Mouse (Mus musculus): ENCODE results near the gene Timm29. TPM values are rescaled to one million over a fixed set of nuclear protein-coding genes. Genes with fewer than 3 reads are reported as not detected.
A peak's percentile ranks its signal among the peaks of the same experiment; 100 is the strongest.

The Timm29 gene
- 18.4 and 18.9 TPM in 2 replicates for polyA plus RNA-seq (2015; fragmentation: Nextera tagmentation; extraction: Ambion mirVana)

DNA sequence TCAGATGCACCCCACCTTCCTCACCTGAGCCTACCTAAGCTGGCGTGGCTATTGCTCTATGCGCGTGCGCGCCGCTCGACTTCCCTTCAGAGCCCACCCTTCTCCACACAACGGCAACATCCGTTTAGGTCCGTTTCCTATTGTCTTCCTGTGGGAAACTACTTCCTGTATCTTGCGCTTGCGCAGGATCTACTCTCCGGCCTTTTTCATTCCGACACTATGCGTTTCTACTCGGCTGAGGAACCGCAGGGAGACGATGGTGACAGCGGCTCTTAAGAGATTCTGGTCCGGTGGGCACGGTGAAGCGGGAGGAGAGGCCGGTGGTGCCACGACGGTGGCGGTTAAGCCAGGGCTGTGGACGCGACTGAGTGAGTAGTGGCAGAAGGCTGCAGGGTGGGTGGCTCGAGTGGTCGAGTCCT, at the start of gene Timm29, which contains the start of gene Yipf2:
Gene Timm29, plus strand, starts transcription at position 20 of the 419 bp plus-strand sequence.
Gene Yipf2, minus strand, starts transcription at position 126 of the 419 bp plus-strand sequence.
- Histone ChIP-seq H3K9ac (peak within 1 kb of the TSS; percentile 85), H3K4me1 (replicated peaks) (peaks cover 38% of the 10 kb centered on the region), H3K27me3 (no peaks in the 10 kb centered on the region), H3K9me3 (replicated peaks) (no peaks in the 10 kb centered on the region), H3K4me2 (peak within 1 kb of the TSS; percentile 98), H3K27ac (replicated peaks) (peak within 1 kb of the TSS; percentile 87), H3K36me3 (replicated peaks) (peaks cover 44% of the 10 kb centered on the region), H3K4me3 (replicated peaks) (peak within 1 kb of the TSS; percentile 84)
- peak; percentile 86 for ATAC-seq (ENCODE audit: insufficient read depth)
- under 1% methylated on average over 30 of the region's 30 CpGs for WGBS (ENCODE audit: insufficient replicate concordance)

DNA sequence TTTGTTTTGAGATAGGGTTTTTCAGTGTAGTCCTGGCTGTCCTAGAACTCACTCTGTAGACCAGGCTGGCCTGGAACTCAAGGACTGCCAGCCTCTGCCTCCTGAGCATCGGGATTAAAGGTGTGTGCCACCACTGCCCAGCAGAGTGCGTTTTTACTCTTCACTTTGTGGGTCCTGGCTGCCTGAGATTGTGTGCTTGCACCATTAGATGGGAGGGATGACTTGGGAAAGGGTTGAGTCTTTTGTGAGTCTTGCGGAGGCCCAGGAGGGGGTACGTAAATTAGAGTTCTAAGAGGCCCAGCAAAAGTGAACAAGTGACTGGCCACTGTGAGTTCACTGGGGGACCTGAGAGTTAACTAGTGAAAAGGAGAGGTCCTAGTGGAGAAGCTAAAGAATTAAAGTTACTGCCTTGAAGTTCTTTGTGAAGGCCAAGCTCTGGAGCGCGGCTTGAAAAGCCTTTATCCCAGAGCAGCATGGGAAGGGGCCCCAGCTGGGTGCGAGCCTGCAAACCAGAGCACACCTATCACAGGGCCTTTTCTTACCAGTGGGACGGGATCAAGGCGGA, 47.1 kb upstream of the Timm29 start:
- H3K4me3 ChIP-seq (replicated peaks) = peak overlapping the region; percentile 78
- no peaks in the 10 kb centered on the region for H3K27me3 ChIP-seq
- WGBS (ENCODE audit: insufficient replicate concordance) = 16% methylated on average over 9 of the region's 9 CpGs
- H3K9me3 ChIP-seq (replicated peaks) = no peaks in the 10 kb centered on the region
- peak overlapping the region; percentile 95 for H3K4me2 ChIP-seq
- peaks cover 42% of the 10 kb centered on the region for H3K4me1 ChIP-seq (replicated peaks)
- peak overlapping the region; percentile 95 for H3K27ac ChIP-seq (replicated peaks)
- peaks cover 9% of the 10 kb centered on the region for H3K36me3 ChIP-seq (replicated peaks)
- H3K9ac ChIP-seq = peak overlapping the region; percentile 69; the same call in 1 of the 2 replicates
- peak; percentile 53 for ATAC-seq (ENCODE audit: insufficient read depth)

DNA sequence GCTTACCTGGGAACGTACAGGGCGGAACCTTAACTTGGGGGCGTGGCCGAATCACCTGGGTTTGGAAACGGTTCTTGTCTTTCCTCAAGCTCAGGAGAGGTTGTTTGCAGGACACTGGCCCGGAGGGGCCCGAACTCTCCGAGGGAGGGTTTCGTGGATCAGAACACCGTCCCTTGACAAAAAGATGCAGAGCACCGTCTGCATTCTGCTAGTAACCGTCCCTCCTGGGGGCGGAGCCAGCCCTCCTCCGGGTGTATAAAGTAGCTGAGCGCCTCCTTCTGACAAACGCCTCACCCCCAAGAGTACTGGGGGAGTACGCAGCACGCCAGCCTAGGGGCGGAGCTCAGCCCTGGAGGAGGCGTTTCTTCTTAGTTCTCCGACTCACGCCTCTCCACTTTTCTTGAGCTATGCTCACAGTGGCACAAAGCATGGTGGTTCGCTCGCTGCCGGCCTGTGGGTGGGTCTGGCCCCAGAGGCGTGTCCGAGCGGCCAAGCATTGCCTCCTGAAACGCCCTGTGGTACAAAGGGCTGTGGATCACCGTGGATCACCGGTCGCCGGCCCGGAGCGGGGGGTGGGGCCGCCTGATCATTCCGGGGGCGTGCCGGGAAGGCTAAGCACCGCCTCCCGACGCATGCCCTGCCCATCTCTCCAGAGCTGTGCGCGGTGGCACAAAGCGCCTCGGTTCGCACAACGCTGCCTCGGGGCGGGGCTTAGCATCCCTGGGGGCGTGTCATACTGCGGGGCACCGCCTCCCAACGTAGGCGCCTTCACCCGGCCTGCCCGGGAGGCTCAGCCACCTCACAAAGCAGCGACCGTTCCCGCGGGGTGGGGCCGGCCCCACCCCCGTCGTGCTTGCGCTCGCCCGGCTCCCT, 46.4 kb upstream of the Timm29 start:
- no peaks in the 10 kb centered on the region for H3K9me3 ChIP-seq (replicated peaks)
- H3K27ac ChIP-seq (replicated peaks) = peak overlapping the region; percentile 95
- WGBS (ENCODE audit: insufficient replicate concordance) = under 1% methylated on average over 65 of the region's 67 CpGs
- H3K4me1 ChIP-seq (replicated peaks) = peaks cover 45% of the 10 kb centered on the region
- H3K4me3 ChIP-seq (replicated peaks) = peak overlapping the region; percentile 78
- H3K9ac ChIP-seq = peak overlapping the region; percentile 69
- peak overlapping the region; percentile 95 for H3K4me2 ChIP-seq
- peaks cover 14% of the 10 kb centered on the region for H3K36me3 ChIP-seq (replicated peaks)
- no peaks in the 10 kb centered on the region for H3K27me3 ChIP-seq
- peak; percentile 86 for ATAC-seq (ENCODE audit: insufficient read depth)

DNA sequence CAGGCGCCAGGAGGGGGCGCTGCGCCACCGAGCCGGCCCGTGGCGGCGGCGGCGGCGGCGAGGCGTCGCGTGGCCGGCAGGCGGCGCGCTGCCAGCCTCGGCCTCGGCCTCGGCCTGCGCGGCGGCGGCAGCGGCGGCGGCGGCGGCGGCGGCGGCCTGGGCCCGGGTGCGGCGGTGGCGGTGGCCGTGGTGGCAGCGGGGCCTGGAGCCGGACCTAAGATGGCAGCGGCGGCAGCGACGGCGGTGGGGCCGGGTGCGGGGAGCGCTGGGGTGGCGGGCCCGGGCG, 45.8 kb upstream of the Timm29 start, which contains the start of gene Carm1:
Gene Carm1, plus strand, starts transcription at position 106 of the 286 bp plus-strand sequence.
- Histone ChIP-seq H3K36me3 (replicated peaks) (peaks cover 15% of the 10 kb centered on the region), H3K4me2 (peak within 1 kb of the TSS; percentile 95), H3K9me3 (replicated peaks) (no peaks in the 10 kb centered on the region), H3K4me1 (replicated peaks) (peaks cover 45% of the 10 kb centered on the region), H3K27me3 (no peaks in the 10 kb centered on the region), H3K4me3 (replicated peaks) (peak within 1 kb of the TSS; percentile 78), H3K9ac (peak within 1 kb of the TSS; percentile 93), H3K27ac (replicated peaks) (peak within 1 kb of the TSS; percentile 95)
- 0% methylated on average over 27 of the region's 52 CpGs for WGBS (ENCODE audit: insufficient replicate concordance)
- ATAC-seq (ENCODE audit: insufficient read depth) = no peak

DNA sequence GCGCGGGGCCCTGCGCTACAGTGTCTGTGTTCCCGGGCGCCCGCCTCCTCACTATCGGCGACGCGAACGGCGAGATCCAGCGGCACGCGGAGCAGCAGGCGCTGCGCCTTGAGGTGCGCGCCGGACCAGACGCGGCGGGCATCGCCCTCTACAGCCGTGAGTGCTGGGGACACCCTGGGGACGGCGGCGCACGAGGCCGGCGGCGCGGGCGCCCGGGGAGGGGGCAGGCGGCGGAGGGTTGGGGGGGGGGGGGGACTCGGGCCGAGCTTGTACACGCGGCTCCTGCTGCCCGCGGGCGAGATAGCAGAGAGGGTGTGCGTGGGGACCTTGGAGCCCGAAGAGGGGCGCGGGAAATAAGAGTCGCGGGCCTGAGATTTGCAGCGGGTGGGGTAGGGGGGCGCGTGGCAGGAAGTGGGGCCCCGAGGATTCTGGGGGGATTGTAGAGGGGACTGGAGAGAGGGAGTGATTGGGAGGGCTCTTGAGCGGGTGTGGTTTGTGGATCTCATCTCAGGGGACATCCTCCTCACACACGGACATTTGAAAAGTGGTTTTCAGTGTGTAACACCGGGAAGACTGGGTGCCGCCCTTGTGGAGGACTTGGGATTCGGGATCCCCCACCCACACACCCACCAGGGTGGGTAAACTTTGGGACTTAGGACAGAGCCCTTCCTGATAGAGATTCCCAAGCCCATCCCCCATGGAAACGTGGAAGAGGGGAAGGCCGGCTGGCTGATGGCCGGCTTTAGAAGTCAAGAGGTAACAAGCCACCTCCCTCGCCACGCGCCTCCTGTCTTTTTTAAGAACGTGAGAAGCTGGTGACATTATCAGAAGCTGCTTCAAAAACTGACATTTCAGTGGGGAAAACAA, 45.2 kb upstream of the Timm29 start:
- peak; percentile 26 for ATAC-seq (ENCODE audit: insufficient read depth)
- no peaks in the 10 kb centered on the region for H3K27me3 ChIP-seq
- peaks cover 45% of the 10 kb centered on the region for H3K4me1 ChIP-seq (replicated peaks)

DNA sequence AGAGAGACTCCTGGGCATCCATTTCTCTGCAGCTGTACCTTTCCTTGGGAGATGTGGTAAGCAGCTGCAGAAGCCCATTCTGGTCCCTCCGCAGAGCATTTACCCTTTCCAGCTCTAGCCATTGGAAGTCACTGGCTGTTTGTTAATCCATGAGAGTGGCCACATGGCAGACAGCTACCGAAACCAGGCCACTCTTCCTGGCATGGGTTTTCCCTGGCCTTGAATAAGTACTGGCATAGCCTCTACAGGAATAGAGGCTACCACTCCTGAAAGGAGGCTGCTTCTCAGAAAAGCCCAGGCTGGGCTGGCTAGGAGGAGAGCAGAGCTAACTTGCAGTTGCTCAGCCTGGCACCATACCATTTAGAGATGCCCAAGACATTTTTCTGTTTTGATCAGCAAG, 41.5 kb upstream of the Timm29 start:
- H3K4me3 ChIP-seq (replicated peaks) = no peak overlapping the region
- ATAC-seq (ENCODE audit: insufficient read depth) = no peak
- peaks cover 57% of the 10 kb centered on the region for H3K4me1 ChIP-seq (replicated peaks)
- no peak overlapping the region for H3K9ac ChIP-seq
- H3K4me2 ChIP-seq = no peak overlapping the region
- H3K36me3 ChIP-seq (replicated peaks) = peaks cover 33% of the 10 kb centered on the region
- H3K27me3 ChIP-seq = no peaks in the 10 kb centered on the region
- 0 out of 2 replicates have a peak overlapping the region, but pooled peaks have one; percentile 1 for H3K27ac ChIP-seq (replicated peaks)
- no peaks in the 10 kb centered on the region for H3K9me3 ChIP-seq (replicated peaks)
- 88% methylated on average over 2 of the region's 2 CpGs for WGBS (ENCODE audit: insufficient replicate concordance)

More for the DNA sequence above, 45.2 kb upstream of the Timm29 start:
- Histone ChIP-seq H3K27ac (replicated peaks) (peak overlapping the region; percentile 95), H3K9me3 (replicated peaks) (no peaks in the 10 kb centered on the region), H3K9ac (peak overlapping the region; percentile 93), H3K4me2 (peak overlapping the region; percentile 95), H3K4me3 (replicated peaks) (peak overlapping the region; percentile 78), H3K36me3 (replicated peaks) (peaks cover 19% of the 10 kb centered on the region)
- WGBS (ENCODE audit: insufficient replicate concordance) = under 1% methylated on average over 64 of the region's 66 CpGs

DNA sequence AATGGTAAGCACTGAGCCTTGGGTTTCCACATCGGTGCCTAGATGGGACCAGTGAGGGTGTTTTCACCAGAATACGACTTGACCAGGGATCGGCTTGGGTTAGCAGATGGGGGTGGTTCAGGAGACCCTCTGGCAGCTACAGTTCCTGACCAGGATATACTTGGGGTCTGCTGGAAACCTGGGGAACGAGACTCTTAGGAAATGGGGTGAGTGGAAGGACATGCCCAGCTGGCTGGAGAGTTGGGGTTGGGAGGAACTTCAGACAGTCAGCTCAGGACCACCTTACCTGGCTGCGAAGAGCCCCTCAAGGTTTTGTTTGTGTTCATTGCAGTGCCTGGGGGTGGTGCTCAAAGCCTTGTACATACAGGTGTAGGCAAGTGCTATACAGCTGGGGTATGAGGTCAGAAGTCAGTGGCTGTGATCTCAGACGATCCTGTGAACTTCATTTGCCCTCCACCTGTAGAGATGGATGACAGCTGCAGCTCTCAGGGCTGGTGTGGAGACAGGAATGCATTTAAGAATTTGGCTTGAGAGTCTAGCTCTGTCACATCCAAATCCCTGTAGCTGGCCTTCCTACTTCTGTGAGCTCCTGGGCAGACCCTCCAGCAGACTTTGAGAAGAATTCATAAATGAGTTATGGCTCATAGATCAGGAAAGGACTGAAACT, 38.8 kb upstream of the Timm29 start:
- Histone ChIP-seq H3K4me1 (replicated peaks) (peaks cover 69% of the 10 kb centered on the region), H3K4me3 (replicated peaks) (no peak overlapping the region), H3K9ac (no peak overlapping the region), H3K9me3 (replicated peaks) (no peaks in the 10 kb centered on the region), H3K27ac (replicated peaks) (peak overlapping the region; percentile 83), H3K36me3 (replicated peaks) (peaks cover 33% of the 10 kb centered on the region), H3K4me2 (no peak overlapping the region), H3K27me3 (no peaks in the 10 kb centered on the region)
- WGBS (ENCODE audit: insufficient replicate concordance) = 84% methylated on average over 6 of the region's 6 CpGs
- no peak for ATAC-seq (ENCODE audit: insufficient read depth)

DNA sequence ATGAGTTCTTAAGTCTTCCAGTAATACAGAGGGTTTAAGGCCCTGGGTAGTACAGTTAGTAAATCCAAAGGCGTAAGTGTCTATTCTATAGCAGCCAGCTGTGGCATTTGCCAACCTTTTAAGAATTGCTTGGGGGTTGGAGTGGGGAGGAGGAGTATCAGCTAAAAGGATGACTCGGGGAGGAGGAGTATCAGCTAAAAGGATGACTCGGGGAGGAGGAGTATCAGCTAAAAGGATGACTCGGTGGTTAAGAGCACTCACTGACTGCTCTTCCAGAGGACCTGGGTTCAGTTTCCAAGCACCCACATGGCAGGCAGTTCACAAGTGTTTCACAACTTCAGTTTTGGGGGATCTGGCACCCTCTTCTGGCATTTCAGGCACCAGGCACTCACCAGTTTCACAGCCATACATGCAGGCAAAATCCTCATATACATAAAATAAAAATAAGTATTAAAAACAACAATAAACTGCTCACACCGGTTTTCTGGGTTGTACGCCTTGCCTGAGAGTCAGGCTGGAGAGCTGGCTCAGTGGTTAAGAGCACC, 37.3 kb upstream of the Timm29 start:
- Histone ChIP-seq H3K27me3 (no peaks in the 10 kb centered on the region), H3K4me2 (0 out of 2 replicates have a peak overlapping the region, but pooled peaks have one; percentile 4), H3K36me3 (replicated peaks) (peaks cover 31% of the 10 kb centered on the region), H3K4me3 (replicated peaks) (no peak overlapping the region), H3K4me1 (replicated peaks) (peaks cover 73% of the 10 kb centered on the region), H3K9ac (no peak overlapping the region), H3K9me3 (replicated peaks) (no peaks in the 10 kb centered on the region), H3K27ac (replicated peaks) (peak overlapping the region; percentile 83)
- WGBS (ENCODE audit: insufficient replicate concordance) = 62% methylated on average over 6 of the region's 6 CpGs
- peak; percentile 35 for ATAC-seq (ENCODE audit: insufficient read depth)

DNA sequence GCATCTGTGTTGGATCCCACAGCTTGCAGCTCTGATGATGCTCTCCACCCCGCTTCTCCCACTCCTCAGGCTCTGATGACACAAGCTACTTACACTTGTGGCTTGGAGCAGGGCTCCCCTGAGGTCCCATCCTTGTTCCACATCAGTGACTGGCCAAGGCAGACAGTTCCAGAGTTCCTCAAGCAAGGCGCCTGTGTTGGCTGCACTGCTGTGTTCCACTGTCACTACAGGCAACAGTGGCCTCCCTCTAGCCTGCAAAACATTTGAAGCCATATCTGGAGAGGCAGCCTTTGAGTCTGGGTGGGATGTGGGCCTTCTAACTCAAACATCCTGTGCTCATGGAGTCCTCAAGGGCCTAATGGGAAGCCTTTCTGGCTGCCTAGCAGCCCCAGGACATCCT, 35.5 kb upstream of the Timm29 start:
- no peak overlapping the region for H3K4me2 ChIP-seq
- no peaks in the 10 kb centered on the region for H3K9me3 ChIP-seq (replicated peaks)
- peaks cover 35% of the 10 kb centered on the region for H3K36me3 ChIP-seq (replicated peaks)
- peak overlapping the region; percentile 35; the same call in 1 of the 2 replicates for H3K9ac ChIP-seq
- H3K27me3 ChIP-seq = no peaks in the 10 kb centered on the region
- WGBS (ENCODE audit: insufficient replicate concordance) = 76% methylated on average over 2 of the region's 2 CpGs
- ATAC-seq (ENCODE audit: insufficient read depth) = no peak
- no peak overlapping the region for H3K4me3 ChIP-seq (replicated peaks)
- H3K27ac ChIP-seq (replicated peaks) = peak overlapping the region; percentile 94
- H3K4me1 ChIP-seq (replicated peaks) = peaks cover 75% of the 10 kb centered on the region

DNA sequence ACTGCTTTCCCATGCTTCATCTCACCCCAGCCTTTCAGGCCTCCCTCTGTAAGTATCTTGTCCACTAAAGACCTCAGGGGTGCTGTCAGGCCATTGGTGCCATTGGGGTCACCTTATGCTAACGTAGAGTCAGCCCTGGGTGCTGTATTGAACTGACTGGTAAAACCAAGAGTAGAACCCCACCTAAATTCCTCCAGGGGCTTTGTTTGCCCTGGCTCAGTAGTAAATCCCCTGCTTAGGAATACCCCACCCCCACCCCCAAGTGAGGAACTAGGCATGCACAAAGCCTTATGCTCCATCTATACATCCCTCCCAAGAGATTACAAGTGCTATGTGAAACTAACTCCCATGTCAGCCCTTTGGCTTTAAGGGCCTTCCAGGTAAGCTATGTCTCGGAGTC, 35.0 kb upstream of the Timm29 start:
- peak overlapping the region; percentile 94 for H3K27ac ChIP-seq (replicated peaks)
- WGBS (ENCODE audit: insufficient replicate concordance) = 69% methylated on average over 2 of the region's 2 CpGs
- H3K9me3 ChIP-seq (replicated peaks) = no peaks in the 10 kb centered on the region
- H3K36me3 ChIP-seq (replicated peaks) = peaks cover 30% of the 10 kb centered on the region; the same call in 1 of the 2 replicates
- H3K4me2 ChIP-seq = peak overlapping the region; percentile 69
- no peak overlapping the region for H3K4me3 ChIP-seq (replicated peaks)
- peaks cover 75% of the 10 kb centered on the region for H3K4me1 ChIP-seq (replicated peaks)
- peak overlapping the region; percentile 35; the same call in 1 of the 2 replicates for H3K9ac ChIP-seq
- no peak for ATAC-seq (ENCODE audit: insufficient read depth)
- no peaks in the 10 kb centered on the region for H3K27me3 ChIP-seq

Measured in liver, embryonic 15.5 days (tissue).